Mouse (Mus musculus) adrenal gland, postnatal 14 days (tissue): ENCODE measurements around the gene Klhl25. TPM values are rescaled to one million over a fixed set of nuclear protein-coding genes. Genes with fewer than 3 reads are reported as not detected.
"Not testable (repeated sequence)": the region's sequence is repeated elsewhere in the genome, so short reads cannot be mapped to it uniquely, and the experiment has no call there.

Experiments
- DNase-seq: peaks from one replicate; pipeline ENCODE4 v3.0.0; 2021; ENCODE audit warnings: mixed read lengths
- total RNA-seq: library from RNA; stranded (reverse); gene quantifications from 2 replicates; pipeline ENCODE4 v1.2.3, GENCODE M21; 2021

The Klhl25 gene
- total RNA-seq, 1 experiment from 2014 or later, result 14.3 TPM

DNA sequence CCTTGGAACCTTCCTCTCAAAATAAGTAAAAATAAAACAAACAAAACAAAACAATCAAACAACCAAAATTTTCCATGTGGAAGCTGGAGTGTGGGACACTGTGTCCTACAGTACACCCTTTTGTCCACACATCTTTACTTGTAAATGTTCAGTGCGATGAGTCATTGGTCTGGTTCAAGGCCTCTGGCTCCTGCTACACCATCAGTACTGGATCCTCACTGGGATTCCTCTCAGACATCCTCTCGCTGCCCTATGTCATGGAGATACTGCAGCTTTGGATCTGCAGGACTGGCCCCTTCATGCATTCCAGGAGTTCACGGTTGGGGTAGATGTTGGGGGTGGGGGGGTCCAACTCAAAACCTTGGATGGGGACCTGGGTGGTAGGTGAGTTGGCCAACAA is 5.8 kb upstream of the Klhl25 start:
- DNase-seq, result no peak

DNA sequence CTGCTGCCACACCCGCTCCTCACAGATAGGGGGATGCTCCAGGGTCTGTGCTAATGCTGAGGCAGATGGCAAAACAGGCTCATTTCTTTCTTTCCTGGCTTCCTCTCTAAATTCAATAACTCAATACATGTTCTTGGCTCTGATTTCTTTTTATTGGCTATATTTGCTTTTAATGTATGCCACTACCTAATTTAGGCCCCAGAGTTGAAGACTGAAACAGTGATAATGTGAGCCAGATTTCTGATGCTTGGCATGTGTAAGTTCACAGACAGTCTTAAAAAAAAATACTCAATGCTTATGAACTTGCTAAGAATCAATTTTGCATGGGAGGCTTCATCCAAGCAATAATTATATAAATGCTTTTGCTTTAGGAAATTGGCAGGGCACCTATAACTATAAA is 2.2 kb upstream of the Klhl25 start:
- DNase-seq, result no peak

DNA sequence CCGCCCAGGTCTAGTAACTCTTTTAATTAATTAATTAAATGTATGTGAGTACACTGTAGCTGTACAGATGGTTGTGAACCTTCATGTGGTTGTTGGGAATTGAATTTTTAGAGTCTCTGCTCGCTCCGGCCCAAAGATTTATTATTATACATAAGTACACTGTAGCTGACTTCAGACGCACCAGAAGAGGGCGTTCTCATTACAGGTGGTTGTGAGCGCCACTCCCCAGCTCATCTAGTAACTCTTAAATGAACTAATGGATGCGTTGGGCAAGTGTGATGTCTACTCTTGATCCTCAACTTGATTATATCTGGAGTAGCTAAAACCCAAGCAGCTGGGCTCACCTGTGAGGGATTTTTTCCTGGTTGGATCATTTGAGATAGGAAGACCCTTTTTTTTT is 1.2 kb upstream of the Klhl25 start:
- DNase-seq, result no peak

DNA sequence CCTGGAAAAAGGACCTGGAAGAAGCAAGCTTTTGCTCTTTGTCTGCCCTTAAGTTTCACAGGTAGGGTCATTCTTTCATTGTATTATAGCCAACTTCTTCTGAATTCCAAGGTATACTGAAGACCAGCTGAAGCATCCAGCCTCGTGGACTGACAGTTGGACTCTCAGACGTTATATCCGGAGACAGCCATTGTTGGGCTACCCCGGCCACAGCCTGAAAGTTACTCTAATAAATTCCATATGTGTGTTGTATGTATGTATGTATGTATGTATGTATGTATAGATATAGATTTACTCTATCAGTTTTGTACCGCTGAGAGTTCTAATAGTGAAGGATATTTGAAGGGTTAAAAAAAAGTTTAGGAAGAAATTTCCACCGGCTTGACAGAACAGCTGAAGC is 621 bp upstream of the Klhl25 start:
- no peak for DNase-seq

DNA sequence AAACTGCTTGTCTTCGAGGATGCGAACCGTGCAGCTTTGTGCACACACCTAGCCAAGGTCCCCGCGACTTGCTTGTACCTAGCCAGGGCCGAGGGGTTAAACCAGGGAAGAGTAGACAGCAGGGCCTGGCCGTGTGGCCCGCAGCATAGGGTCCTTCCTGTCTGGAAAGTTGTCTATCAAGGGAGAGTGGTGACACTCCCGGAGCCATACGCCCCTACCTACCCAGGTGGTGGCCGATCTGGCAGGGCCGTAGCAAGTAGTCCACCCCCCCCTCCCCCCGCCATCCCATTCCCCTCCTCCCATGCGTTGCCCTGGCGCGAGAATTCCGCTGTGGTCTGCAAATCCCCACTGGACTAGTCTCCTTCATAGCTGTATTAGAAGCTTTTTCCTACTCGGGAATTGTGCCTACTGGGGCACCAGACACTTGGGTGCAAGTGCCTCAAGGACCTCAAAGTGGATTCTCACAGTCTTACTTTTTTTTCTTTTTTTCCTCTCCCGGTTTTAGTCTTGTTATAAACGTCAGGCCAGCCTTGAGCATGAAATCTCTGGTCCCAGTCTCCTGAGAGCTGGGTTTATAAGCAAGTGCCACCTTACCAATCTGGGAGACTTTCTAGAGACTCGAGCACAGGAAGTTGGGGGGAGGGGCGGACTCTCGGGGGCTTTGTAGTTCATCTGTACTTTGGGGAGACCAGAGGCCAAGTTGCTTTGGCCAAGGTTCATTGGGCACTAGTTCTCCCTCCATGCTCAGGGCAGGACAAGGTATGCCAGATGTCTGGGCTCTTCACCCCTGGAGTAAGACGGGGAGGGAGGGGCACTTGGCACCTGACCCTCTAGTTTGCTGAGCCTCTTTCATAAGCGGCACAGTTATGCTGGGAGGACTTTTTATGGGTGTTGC is 913 bp downstream of the Klhl25 start:
- DNase-seq, result peak; percentile 65

DNA sequence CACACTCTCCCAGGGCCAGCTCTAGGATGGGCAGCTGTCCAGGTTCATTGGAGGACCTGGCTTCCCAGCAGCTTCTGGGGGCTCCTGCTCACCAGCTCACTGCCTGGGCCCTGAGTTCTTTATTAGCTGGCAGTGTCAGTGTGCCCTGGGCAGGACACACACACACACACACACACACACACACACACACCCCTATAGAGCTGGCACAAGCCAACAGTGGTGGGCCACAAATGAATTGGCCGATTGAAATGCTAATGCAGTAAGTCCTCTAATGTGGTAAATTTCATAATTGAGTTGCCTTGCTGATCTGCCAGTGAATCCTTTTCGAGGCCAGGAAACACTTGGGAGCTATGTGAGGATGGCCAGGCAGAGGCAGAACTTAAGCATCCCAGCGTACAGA is 2.3 kb downstream of the Klhl25 start:
- not testable (repeated sequence) for DNase-seq

DNA sequence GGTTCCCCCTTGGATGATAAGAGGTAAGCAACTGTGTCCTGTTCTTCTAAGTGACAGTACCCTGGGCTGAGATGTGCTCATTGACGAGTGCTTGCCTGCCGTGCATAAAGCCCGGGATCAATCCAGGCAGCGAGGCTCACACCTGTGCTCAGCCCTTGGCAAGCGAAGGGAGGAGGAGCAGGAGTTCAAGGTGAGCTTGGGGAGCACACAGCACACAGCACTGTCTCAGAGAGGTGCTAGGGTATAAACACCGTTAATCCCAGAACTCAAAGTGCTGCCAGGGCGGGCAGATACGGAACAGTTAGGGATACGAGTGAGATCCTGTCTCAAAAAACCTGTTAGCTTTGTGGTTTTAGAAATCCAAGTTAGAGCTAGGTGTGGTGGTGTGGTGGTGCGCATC is 3.2 kb downstream of the Klhl25 start:
- DNase-seq, result no peak

DNA sequence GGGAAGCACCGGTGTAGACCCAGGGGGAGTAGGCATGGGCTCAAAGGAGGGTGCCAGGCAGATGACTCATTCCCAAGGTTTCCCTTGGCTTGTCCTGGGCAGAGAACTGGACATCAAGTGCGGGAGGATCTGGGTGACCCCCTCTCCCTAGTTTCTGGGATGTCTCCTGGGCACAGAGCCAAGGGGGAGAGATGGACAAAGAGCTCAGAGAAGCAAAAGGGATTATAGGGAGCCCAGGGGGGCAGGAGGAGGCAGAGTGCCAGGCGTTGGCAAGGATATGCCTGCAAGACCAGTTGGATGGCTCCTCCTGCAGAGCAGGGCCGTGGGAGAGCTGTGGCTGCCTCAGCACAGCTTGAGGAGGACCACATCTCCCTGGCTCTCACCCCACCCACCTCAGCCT is 4.3 kb downstream of the Klhl25 start:
- DNase-seq, result peak; percentile 81

DNA sequence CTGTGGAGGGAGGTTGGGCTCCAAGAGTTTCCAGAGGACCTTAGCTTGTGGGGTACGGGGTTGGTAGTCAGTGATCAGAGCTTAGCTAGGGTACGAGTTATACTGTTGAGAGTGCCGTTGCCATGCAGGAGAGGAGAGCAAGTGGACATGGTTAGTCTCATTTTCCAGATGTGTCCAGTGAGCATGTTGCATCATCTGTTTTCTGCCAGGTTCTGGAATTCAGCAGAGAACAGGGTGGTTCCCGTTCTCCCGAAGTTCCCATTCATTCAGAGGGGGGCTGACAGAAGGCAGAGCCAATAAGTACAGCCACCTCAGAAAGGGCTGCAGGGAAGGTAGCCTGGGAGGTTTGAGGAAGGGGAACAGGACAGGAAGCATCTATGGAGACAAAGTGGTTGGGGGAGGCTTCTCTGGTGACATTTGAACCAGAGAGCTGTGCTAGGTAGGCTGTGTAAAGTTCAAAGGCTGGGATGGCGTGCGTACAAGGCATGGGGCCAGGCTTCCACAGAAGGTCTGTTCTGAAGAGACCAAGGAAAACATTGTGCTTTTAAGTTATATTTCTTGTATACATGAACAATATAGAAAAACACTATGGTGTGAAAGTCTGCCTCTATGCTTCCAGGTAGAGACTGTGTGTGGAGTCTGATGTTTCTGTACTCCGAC is 5.2 kb downstream of the Klhl25 start:
- no peak for DNase-seq

DNA sequence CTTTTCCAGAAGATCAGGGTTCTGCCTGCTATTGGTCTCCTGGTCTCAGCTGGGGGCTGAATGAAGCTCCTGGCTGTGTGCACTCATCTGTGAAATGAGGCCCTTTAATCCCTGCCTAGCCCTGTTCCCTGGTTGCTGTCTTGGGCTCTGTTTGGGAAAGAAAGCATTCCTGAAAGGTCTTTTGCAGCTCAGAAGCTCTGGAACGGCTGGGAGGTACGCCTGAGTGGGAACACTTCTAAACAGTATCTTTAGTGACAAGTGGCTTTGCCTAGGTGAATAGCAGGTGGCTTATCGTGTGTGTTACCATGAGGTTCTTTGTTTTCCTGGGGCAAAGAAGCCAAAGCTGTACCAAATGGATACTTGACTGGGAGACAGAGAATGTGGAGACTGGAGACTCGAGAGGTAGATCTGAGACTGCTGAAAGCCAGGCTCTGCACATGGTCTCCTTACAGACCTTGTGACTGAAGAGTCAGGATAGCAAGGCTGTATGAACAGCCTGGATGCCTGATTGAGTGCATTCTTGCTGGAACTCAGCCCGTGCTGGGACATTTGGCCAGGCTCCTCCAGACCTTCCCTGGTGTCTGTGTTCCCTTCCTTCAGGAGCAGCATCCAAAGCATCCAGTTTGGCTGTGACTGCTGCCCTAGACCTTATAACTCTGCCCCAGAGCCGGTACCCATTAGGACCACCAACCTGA is 6.3 kb downstream of the Klhl25 start:
- DNase-seq, result no peak

DNA sequence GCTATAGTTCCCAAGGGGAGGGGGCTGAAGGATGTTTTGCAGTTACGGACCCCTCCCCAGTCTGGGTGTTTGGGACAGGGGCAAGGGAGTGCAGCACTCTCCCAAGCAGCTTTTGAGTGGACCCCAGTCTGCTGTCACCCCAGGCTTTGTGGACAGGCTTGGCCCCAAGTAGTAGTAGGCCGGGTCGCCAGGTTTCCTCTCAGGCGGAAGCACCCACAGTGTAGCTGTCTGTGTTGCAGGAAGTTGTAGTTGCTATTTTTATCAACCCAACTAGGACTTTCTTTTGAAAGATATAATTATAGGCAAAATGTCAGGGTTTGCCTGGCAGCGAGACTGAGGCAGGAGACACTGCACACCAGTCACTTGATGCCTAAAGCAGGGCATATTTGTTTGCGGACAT is 6.9 kb downstream of the Klhl25 start:
- DNase-seq, result peak; percentile 50

DNA sequence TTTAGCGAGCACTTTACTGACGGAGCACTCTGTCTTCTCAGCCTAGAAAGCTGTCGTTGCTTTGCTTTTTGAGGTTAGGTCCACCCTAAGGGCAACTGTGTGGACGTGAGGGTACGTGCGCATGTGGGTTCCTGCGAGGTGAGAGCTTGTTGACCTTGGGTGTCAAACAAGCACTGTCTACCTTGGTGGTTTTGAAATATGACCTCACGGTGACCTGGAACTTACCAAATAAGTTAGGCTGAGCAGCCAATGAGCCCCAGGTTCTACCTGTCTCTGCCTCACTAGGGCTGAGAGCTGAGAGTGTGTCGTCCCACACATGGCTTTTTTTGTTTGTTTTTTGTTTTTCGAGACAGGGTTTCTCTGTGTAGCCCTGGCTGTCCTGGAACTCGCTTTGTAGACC is 8.1 kb downstream of the Klhl25 start:
- DNase-seq, result no peak

DNA sequence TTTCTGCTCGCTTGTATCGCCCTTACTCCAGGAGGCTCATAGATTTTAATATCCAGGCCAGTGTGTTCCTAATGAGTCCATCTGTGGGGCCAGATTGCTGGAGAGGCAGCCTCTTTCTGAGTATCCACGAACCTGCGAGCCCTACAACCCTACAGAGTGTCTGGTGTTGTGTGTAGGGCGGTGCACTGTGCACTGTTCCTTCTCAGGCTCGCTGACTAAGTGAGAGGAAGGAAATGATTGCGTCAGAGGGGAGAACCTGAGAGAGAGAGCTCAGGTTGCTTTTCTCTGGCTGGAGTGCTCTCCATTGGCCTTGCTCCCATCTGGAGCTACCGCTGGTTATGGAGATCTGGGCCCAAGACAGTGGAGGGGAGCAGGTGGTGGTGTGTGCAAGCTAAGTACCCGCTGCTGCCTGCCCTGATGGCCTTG is 11.7 kb downstream of the Klhl25 start:
- DNase-seq, result no peak

DNA sequence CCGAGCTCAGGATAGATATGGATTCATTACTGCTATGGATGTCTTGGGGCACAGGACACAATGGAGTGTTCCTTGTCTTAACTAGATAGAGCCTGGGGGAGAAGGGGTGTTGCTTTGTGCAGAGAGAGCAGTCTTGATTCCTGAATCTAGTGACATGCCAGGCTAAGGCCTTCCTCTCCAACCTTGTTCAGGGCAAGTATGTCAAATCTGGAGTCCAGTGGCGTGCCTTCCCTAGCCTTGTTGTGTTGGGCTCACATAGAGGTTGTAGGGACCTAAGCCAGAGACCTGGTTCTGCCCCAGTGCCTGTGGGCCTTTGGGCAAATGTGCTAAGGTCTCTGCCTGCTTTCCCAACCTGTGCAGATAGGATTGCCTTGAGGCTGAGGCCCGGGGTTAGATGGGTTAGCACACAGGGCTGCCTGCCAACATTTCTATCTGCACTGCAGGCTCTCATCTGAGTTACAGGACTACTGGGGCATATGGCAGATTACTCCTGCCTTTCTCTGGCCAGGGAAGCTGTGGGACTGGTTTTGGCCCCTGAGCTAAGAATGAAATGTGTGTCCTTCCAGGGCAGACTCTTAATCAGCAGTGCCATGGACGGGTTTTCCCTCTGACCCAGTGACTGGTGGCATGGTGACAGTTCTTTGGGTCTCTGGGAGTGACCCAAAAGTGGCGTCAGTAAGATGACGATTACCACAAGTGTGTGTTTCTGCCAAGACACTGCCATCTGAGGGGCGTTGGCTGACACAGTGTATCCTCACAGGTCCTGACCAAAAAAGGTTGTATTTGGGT is 13.7 kb downstream of the Klhl25 start:
- peak; percentile 45 for DNase-seq

DNA sequence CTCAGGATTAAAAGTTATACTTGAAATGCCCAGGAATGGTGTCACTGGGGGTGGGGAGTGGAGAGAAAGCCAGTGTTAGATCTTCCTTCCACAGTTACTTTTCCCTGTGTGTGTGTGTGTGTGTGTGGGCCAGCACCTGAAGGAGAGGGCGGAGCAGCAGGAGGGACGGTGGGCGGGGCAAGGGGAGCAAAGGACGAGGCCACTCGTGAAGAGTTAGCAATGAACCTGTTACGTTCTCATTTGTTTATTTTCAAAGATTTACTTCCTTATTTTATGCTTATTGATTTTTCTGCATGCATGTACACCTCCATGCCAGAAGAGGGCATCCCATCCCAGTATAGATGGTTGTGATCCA is 14.3 kb downstream of the Klhl25 start:
- DNase-seq, result not testable (repeated sequence)

DNA sequence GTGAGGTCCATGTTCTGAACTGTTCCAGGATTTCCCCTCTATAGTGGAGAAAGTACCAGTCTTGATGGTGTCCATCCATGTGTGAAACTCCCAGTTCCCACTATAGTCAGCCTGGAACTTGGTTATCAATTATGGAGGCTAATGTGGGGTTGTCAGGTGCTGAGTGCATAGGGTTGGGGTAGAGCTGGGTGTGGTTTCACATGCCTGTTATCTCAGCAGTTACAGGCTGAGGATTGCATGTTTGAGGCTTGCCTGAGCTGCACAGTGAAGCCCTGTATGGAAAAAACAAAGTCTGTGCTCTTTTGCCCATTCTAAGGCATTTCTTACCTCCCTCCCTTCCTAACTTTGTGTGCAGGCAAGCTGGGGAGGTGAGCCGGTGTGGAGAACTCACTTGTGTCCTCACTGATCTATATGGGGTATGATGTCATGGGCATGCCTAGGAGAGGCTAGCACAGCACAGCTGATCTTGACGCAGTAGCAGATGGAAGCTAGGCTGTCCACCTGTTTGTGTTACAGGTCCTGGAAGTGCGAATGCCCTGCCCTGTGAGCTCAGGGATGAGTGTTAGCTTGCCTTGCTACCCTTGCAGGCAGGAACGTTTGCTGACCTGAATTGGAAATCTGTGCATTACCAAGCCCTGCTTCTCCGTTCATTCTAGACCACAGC is 15.3 kb downstream of the Klhl25 start:
- not testable (repeated sequence) for DNase-seq

DNA sequence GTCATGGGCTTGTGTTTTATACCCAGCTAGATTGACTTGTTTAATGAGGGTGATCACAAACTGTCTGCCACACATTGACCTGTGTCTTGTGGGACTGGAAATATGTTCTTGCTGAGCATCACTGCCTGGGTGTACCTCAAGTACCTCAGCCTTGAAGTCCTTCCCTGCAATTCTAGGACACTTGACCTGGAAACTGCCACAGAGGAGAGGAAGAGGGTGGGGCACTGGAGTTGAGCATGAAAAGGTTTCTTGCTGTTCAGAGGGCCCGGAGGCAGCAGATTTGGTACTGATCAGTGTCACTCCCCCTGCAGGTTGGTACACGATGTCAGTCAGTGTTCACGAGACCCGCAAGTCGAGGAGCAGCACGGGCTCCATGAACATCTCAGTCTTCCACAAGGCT is 16.9 kb downstream of the Klhl25 start:
- no peak for DNase-seq

DNA sequence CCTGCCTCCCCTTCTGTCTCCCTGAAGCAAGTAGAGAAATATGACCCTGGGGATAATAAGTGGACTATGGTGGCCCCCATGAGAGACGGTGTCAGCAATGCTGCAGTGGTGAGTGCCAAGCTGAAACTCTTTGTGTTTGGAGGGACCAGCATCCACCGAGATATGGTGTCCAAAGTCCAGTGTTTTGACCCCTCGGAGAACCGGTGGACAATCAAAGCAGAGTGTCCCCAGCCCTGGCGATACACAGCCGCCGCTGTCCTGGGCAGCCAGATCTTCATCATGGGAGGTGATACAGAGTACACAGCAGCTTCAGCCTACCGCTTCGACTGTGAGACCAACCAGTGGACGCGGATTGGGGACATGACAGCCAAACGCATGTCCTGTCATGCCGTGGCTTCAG is 18.4 kb downstream of the Klhl25 start:
- no peak for DNase-seq

DNA sequence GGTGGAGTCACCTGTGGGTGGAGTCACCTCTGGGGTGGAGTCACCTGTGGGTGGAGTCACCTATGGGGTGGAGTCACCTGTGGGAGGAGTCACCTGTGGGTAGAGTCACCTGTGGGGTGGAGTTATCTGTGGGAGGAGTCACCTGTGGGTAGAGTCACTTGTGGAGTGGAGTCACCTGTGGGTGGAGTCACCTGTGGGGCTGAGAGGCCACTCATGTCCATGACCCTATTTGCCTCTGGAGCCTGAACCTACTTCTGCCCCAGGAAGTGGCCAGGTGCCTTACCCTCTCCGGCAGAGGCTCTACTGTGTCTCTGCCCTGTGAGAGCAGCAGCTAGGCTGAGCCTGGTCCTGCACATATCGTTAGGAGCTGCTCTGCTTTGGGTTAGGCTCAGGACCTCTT is 20.6 kb downstream of the Klhl25 start:
- no peak for DNase-seq

DNA sequence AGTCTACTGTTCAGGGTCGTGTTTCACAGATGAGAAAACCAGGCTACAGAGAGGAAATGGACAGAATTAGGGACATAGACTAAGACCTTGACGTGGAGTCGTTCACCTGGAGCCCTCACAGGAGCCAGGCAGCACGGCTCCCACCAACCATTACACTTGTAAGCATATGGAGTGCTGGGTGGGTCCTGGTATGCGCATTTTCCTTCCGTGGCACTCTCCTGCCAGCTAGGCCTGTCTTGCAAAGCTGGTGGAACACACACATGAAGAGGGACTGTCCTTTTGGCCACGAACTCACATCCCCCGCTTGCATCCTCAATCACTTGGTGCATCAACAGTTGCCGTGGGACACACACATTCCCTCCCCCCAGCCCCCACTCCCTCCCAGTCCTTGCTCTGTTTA is 22.4 kb downstream of the Klhl25 start:
- DNase-seq, result no peak

DNA sequence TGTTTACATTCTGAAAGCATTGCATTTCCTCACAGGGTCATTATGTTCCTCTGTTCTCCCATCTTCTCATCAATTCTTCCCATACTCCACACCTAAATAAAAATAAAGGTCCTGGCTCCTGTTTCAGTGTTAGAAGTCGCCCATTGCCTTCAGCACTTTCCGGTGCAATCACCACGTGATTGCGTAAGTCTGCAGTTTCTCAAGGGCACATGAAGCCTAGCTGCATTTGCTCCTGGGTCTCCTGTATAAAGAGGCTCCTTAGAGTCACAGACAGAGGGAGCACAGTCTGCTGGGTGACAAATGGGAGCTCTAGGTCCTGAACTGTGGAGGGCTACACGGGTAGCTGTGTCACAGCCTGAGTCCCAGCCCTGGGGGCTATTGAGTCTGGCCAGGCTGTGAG is 24.1 kb downstream of the Klhl25 start:
- peak; percentile 39 for DNase-seq

DNA sequence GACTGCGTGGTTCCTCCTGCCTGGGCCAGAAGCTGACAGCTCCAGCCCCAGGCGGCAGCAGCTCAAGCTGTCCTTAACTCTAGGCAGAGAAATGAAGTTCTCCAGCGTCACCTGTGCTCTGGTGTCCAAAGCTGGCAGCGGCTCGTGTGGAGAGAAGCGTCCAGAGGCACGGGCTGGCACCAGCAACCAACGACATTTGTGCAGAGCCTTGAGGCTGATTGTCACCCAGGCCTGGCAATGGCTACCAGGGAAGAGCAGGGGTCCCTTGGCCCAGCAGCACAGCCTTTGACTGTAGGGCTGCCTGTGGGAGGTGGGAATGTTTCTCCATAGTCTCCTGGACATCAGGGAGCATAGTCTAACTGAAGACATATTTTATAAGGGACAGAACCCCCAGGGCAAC is 24.6 kb downstream of the Klhl25 start:
- DNase-seq, result no peak
